Mouse (Mus musculus) kidney, adult 10 weeks (tissue): Measurements from ENCODE around the gene Enpp5. TPM values are rescaled to one million over a fixed set of nuclear protein-coding genes. Genes with fewer than 3 reads are reported as not detected.

Source experiments
- polyA plus RNA-seq: library from polyadenylated mRNA; stranded (reverse); fragments of 350-450 nt; fragmentation: Illumina TruSeq; extraction: RNeasy Lipid Tissue Mini Kit (QIAGEN cat#74804); gene quantifications from one replicate; pipeline ENCODE4 v1.2.3, GENCODE M21; 2014; ENCODE audit warnings: low read depth, low replicate concordance

The Enpp5 gene
- polyA plus RNA-seq, result 227 TPM

GRCm38 (mm10) chr17:44078631-44079350 lies at the start of gene Enpp5:
Gene Enpp5, plus strand, starts transcription at chr17:44078813.

GRCm38 (mm10) chr17:44105287-44106138 lies 26.9 kb downstream of the Enpp5 start, which contains the start of gene Enpp4:
Gene Enpp4, minus strand, starts transcription at chr17:44105809.

Other genes starting within 250 kb of the Enpp5 start
- 41.4 TPM for gene Enpp4, start 27.0 kb downstream of the Enpp5 start, polyA plus RNA-seq
- gene Clic5, start 109.8 kb downstream of the Enpp5 start, polyA plus RNA-seq, result 111 TPM